Mouse (Mus musculus) kidney, embryonic 16.5 days (tissue): ENCODE data around the gene Cpne1. TPM values are rescaled to one million over a fixed set of nuclear protein-coding genes. Genes with fewer than 3 reads are reported as not detected.

Source experiments
- ATAC-seq: fragments of 200-750 bp; cut with Nextera tagmentation; 2 replicates; pipeline ENCODE4 v1.8.0; 2017; ENCODE audit warnings: moderate TSS enrichment; ENCODE audit not compliant: low FRiP score, low TSS enrichment
- H3K27ac ChIP-seq: fragments of 300-500 bp; sonication (generic); 2 replicates; pipeline ENCODE4 v1.5.1; 2014; ENCODE audit warnings: low read length
- H3K27me3 ChIP-seq: fragments of 300-500 bp; sonication (generic); 2 replicates; pipeline ENCODE4 v1.6.1; 2014; ENCODE audit warnings: low read length, control low read depth, mixed read lengths; ENCODE audit not compliant: insufficient read depth
- H3K36me3 ChIP-seq: fragments of 300-500 bp; sonication (generic); 2 replicates; pipeline ENCODE4 v1.6.1; 2014; ENCODE audit warnings: low read length, control low read depth, mixed read lengths; ENCODE audit not compliant: insufficient read depth
- H3K4me1 ChIP-seq: fragments of 300-500 bp; sonication (generic); 2 replicates; pipeline ENCODE4 v1.6.1; 2014; ENCODE audit warnings: low read length, control low read depth, mixed read lengths; ENCODE audit not compliant: insufficient read depth
- H3K4me2 ChIP-seq: fragments of 300-500 bp; sonication (generic); replicated peaks from 2 replicates; pipeline ENCODE4 v1.6.1; 2014; ENCODE audit warnings: low read depth, low read length
- H3K4me3 ChIP-seq: fragments of 300-500 bp; sonication (generic); 2 replicates; pipeline ENCODE4 v1.5.1; 2014; ENCODE audit warnings: mild to moderate bottlenecking, low read length
- H3K9ac ChIP-seq: fragments of 300-500 bp; sonication (generic); replicated peaks from 2 replicates; pipeline ENCODE4 v1.6.1; 2014; ENCODE audit warnings: low read length
- H3K9me3 ChIP-seq: fragments of 300-500 bp; sonication (generic); 2 replicates; pipeline ENCODE4 v1.6.1; 2016; ENCODE audit warnings: low read length, control low read depth
- WGBS: fragments of 180-500 bp; shearing (Covaris S2); extraction: QIAGEN DNeasy Blood & Tissue Kit; methylation state at CpG from one replicate; pipeline ENCODE4 v1.1.7; 2014; 5-methylcytosine and 5-hydroxymethylcytosine counted together
- polyA plus RNA-seq: library from polyadenylated mRNA; unstranded; fragments of >200 nt; fragmentation: Nextera tagmentation; extraction: Ambion mirVana; gene quantifications from 2 replicates; pipeline ENCODE4 v1.2.1, GENCODE M21; 2015

The Cpne1 gene
- polyA plus RNA-seq, 1 experiment from 2014 or later, result 70.6 TPM

DNA sequence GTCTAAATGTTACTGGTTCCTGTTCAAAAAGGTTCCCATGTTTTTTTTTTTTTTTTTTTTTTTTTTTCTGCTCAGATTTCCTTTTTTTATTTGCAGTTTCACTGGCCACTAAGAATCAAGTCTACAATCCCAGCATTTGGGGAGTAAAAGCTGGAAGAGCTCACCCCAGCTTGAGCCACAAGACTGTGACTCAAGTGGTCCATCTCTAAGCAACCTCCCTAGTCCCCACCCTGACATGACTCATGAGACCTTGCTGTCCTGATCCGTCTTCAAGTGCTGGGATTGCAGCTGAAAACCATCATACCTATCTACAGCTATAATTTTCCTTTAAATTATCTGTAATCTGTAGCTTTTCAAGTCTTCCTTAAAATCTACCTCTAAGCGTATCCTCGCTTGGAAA, 27.2 kb downstream of the Cpne1 start:
- ATAC-seq, result no peak
- Histone ChIP-seq H3K4me2 (no peak overlapping the region), H3K36me3 (peaks cover 1% of the 10 kb centered on the region; the same call in 1 of the 2 replicates), H3K9me3 (no peaks in the 10 kb centered on the region), H3K4me3 (no peak overlapping the region), H3K27ac (no peak overlapping the region), H3K4me1 (no peaks in the 10 kb centered on the region), H3K9ac (no peak overlapping the region), H3K27me3 (no peaks in the 10 kb centered on the region)
- 87% methylated on average over 3 of the region's 3 CpGs for WGBS

DNA sequence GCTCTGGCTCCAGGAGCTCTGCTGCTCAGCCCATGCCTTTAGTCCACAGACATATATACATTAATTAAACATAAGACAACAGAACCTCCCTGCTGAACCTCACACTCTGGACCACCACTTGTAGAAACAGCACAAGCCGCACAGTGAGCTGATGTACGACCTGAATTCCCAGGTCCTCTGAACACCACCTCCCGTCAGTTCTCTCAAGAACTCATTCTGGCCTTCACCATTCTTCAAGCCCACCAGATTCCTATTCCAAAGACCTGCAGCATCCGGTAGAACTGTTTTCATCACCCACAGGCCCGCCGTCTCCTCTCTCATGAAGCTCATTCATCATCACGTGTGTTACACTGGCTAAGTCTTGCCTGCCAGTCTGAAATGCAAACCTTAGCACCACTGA, 31.4 kb downstream of the Cpne1 start:
- Histone ChIP-seq H3K4me3 (no peak overlapping the region), H3K27ac (no peak overlapping the region), H3K4me2 (no peak overlapping the region), H3K27me3 (no peaks in the 10 kb centered on the region), H3K36me3 (peaks cover 36% of the 10 kb centered on the region), H3K9me3 (no peaks in the 10 kb centered on the region), H3K4me1 (no peaks in the 10 kb centered on the region), H3K9ac (no peak overlapping the region)
- 81% methylated on average over 7 of the region's 7 CpGs for WGBS
- ATAC-seq, result no peak

DNA sequence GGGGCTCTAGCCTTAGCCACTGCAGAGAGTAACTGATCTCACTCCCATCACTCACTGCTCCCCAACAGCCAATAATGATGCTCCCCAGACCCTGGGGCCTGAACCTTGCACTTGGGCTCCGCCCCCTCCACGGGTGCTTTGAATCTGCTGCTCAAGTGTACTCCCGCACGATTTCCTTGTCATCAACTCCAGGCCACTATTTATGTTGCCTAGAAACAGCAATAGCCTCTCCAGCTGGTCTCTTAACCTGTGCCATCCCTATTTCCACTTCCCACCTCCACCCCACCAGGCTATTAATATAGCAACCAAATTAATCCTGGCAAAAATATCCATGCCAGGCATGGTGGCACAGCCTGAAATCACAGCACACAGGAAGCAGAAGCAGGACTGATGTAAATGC, 32.1 kb downstream of the Cpne1 start:
- WGBS, result 30% methylated on average over 4 of the region's 4 CpGs
- Histone ChIP-seq H3K9me3 (no peaks in the 10 kb centered on the region), H3K9ac (no peak overlapping the region), H3K4me1 (no peaks in the 10 kb centered on the region), H3K27me3 (no peaks in the 10 kb centered on the region), H3K4me2 (no peak overlapping the region), H3K36me3 (peaks cover 41% of the 10 kb centered on the region), H3K27ac (no peak overlapping the region), H3K4me3 (no peak overlapping the region)
- ATAC-seq, result no peak

DNA sequence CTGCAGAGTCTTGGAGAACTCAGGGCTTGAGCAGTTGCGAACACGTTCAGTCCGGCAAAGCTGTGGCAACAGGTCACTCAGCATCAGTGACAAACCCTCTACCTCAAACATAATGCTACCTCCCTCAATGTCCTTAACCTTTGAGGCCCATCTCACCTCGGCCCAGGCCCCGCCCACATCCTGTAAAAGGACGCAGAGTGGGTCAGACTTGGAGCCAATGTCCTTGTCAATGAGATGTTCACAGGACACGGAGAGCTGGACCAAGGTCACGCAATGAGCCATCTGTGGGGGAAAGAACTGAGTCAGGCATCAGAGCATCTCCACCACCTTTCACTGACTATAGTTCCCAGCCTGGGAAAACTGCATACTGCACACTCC, 32.6 kb downstream of the Cpne1 start:
- no peak overlapping the region for H3K4me3 ChIP-seq
- peaks cover 46% of the 10 kb centered on the region for H3K36me3 ChIP-seq
- no peaks in the 10 kb centered on the region for H3K9me3 ChIP-seq
- H3K9ac ChIP-seq, result no peak overlapping the region
- H3K27me3 ChIP-seq, result no peaks in the 10 kb centered on the region
- H3K4me1 ChIP-seq, result no peaks in the 10 kb centered on the region
- H3K4me2 ChIP-seq, result no peak overlapping the region
- WGBS, result 74% methylated on average over 8 of the region's 8 CpGs
- no peak for ATAC-seq
- H3K27ac ChIP-seq, result no peak overlapping the region

DNA sequence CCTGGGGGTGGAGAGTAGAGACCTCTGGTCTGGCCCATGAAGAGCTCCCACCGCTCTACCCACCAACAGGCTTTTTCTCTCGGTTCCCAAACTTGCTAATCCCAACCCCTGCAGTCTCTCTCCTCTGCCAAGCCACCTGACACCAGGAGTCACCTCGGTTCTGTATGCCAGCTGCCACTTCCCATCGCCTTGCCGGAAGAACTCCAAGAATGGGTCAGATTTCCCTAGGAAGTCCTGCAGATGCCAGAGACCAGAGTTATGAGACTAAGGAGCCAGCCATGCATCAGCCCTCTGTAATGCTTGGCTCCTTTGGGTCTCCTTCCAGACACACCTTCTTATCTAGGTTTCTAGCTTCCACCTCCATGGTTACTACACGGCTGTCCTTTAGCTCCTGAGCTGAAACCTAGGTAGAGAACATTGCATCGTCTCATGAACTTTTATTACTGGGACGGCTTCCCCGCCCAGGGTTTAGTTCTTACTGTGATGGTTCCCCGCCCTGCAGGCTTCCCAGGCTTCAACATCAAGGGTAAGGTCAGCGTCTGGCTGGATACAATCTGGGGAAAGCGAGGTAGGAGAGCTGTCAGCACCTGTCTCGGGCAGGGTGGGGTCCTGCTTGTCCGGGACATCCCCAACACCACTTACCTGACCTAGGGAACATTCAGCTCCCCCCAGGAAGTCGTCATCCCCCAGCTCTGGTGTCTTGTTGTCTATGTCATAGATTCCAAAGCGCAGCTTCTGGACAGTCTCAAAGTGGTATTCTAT, 33.2 kb downstream of the Cpne1 start:
- Histone ChIP-seq H3K4me1 (no peaks in the 10 kb centered on the region), H3K9me3 (no peaks in the 10 kb centered on the region), H3K9ac (no peak overlapping the region), H3K36me3 (peaks cover 52% of the 10 kb centered on the region), H3K4me2 (no peak overlapping the region), H3K4me3 (no peak overlapping the region), H3K27me3 (no peaks in the 10 kb centered on the region), H3K27ac (no peak overlapping the region)
- WGBS, result 86% methylated on average over 16 of the region's 16 CpGs
- no peak for ATAC-seq

DNA sequence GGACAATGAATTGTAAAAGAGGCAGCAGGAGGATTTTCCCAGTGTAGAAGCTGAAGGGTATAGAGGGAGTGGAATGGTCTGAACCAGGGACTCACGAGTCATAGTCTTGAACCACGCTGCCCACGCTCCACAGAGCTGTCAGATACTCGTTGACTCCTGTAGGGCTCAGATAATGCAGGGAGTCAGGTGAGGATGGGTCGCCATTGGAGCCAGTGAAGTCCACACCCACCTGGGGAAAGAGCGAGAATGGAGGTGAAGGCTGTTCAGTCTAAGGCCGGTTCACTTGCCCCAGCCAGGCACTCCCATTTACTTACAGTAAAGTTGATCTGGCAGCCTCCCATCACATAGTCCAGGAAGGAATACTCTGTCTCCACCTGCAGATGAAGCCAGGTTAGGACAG, 34.3 kb downstream of the Cpne1 start:
- WGBS, result 90% methylated on average over 7 of the region's 7 CpGs
- no peak overlapping the region for H3K4me2 ChIP-seq

DNA sequence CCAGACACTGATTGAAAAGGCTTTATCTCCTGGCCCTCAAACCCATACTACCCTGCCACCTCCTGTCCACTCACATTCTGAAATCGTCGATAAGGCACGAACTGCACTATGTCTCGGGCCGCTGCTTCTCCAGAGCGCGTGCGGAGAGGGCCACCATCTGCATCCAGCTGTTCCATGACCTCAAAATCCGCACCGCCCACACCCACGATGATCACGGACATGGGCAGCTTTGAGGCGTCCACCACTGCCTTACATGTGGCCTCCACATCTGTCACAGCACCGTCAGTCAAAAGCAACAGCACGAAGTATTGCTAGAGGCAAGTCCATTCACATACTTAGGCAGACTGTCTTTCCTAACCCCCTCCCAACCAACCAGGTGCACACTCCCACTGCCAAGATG, 38.0 kb downstream of the Cpne1 start:
- Histone ChIP-seq H3K27ac (no peak overlapping the region), H3K36me3 (peaks cover 93% of the 10 kb centered on the region), H3K27me3 (no peaks in the 10 kb centered on the region), H3K4me2 (no peak overlapping the region), H3K9ac (no peak overlapping the region), H3K9me3 (no peaks in the 10 kb centered on the region), H3K4me3 (no peak overlapping the region), H3K4me1 (no peaks in the 10 kb centered on the region)
- no peak for ATAC-seq
- WGBS, result 88% methylated on average over 15 of the region's 15 CpGs

More for the DNA sequence above, 34.3 kb downstream of the Cpne1 start:
- Histone ChIP-seq H3K9ac (no peak overlapping the region), H3K4me3 (no peak overlapping the region), H3K27me3 (no peaks in the 10 kb centered on the region), H3K36me3 (peaks cover 63% of the 10 kb centered on the region), H3K27ac (no peak overlapping the region), H3K9me3 (no peaks in the 10 kb centered on the region), H3K4me1 (no peaks in the 10 kb centered on the region)
- ATAC-seq, result no peak

DNA sequence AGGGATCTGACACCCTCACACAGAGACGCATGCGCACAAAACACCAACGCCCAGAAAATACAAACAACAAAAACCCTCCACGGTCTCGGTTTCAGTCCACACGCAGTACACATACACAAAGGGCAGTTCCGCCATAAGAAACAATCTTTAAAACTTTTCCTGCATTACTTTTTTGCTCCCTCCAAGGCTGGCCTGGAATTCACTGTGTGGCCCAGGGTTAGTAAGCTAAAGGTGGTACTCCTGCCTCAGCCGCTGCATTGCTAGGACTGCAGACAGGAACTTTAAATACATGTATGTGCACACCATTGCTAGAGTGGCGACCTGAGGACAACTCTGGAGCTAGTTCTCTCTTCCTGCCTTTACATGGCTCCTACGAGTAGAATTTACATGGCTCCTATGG, 40.5 kb downstream of the Cpne1 start:
- peaks cover 3% of the 10 kb centered on the region; the same call in 1 of the 2 replicates for H3K4me1 ChIP-seq
- no peaks in the 10 kb centered on the region for H3K9me3 ChIP-seq
- H3K4me3 ChIP-seq, result no peak overlapping the region
- H3K27me3 ChIP-seq, result no peaks in the 10 kb centered on the region
- H3K9ac ChIP-seq, result no peak overlapping the region
- 97% methylated on average over 10 of the region's 10 CpGs for WGBS
- ATAC-seq, result no peak
- H3K36me3 ChIP-seq, result peaks cover 70% of the 10 kb centered on the region
- no peak overlapping the region for H3K27ac ChIP-seq
- no peak overlapping the region for H3K4me2 ChIP-seq

DNA sequence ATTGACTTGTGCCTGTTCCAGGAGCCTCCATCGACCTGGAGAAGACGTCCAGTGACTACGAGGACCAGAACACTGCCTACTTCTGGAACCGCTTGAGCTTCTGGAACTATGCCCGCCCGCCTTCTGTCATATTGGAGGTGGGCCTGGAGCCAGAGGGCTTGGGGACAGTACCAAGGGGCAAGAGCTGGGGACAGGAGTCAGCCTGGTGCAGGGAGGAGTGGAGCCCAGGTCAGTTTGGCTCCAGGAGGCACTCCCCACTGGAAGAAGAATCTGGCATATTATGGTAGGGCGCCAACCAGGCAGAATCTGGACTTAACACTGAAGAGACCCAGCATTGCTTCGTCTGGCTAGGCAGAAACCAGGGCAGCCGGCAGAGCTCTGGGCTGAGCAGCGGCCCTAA, 43.8 kb downstream of the Cpne1 start:
- ATAC-seq, result no peak
- Histone ChIP-seq H3K9me3 (no peaks in the 10 kb centered on the region), H3K4me1 (peaks cover 8% of the 10 kb centered on the region), H3K27me3 (no peaks in the 10 kb centered on the region), H3K27ac (no peak overlapping the region), H3K9ac (no peak overlapping the region), H3K4me3 (no peak overlapping the region), H3K36me3 (peaks cover 39% of the 10 kb centered on the region), H3K4me2 (no peak overlapping the region)
- WGBS, result 92% methylated on average over 10 of the region's 10 CpGs

DNA sequence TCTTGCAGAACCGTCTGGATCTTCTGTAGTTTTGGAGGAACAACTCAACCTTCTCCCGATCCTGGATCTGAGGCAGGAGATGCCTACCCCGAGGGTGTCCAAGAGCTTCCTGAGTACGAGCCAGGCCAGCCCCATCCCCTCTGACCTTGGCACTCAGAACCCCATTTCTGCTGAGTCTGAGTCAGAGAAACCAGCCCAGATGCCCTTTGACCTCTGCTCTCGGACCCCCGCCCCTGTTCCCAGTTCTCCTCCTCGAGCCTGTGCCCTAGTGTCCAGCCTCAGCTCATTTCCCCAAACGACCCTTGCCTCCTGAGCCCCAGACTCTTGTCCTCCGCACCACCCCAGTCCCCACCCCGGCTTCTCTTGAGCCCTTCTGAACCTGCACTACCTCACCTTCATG, 45.6 kb downstream of the Cpne1 start:
- H3K4me2 ChIP-seq, result peak overlapping the region; percentile 96
- peaks cover 8% of the 10 kb centered on the region for H3K4me1 ChIP-seq
- peaks cover 23% of the 10 kb centered on the region for H3K36me3 ChIP-seq
- no peaks in the 10 kb centered on the region for H3K9me3 ChIP-seq
- H3K4me3 ChIP-seq, result peak overlapping the region; percentile 73
- ATAC-seq, result peak; percentile 16; the same call in 1 of the 2 replicates
- H3K27ac ChIP-seq, result no peak overlapping the region
- peak overlapping the region; percentile 86 for H3K9ac ChIP-seq
- no peaks in the 10 kb centered on the region for H3K27me3 ChIP-seq
- WGBS, result 26% methylated on average over 10 of the region's 10 CpGs
